Mouse (Mus musculus): ENCODE measurements around the gene Nme1. TPM values are rescaled to one million over a fixed set of nuclear protein-coding genes. Genes with fewer than 3 reads are reported as not detected.

Nme1 gene
- polyA plus RNA-seq, 1 experiment = not detected

- H3K27ac ChIP-seq (ENCODE audit: insufficient read depth, low read depth, low read length) = no peak overlapping the region
- 88% methylated on average over 5 of the region's 5 CpGs for WGBS
- TF ChIP-seq CTCF (IDR thresholded peaks at IDR 0.05; ENCODE audit: insufficient read depth, low read depth, low read length) = no peak
- TF ChIP-seq POLR2A (IDR thresholded peaks at IDR 0.05; ENCODE audit: insufficient read depth, low read depth, low read length) = no peak
- 0 out of 2 replicates have a peak, but pooled peaks cover 2% of the 10 kb centered on the region for H3K4me1 ChIP-seq (ENCODE audit: control insufficient read depth, insufficient read depth, low read length)
- H3K4me3 ChIP-seq (ENCODE audit: insufficient read depth, low read depth, low read length) = no peak overlapping the region
Observed at GRCm38 (mm10) chr11:93972951-93973350, 4.6 kb upstream of the Nme1 start.

- Histone ChIP-seq H3K4me1 (ENCODE audit: control insufficient read depth, insufficient read depth, low read length) (peaks cover 7% of the 10 kb centered on the region), H3K27ac (ENCODE audit: insufficient read depth, low read depth, low read length) (no peak overlapping the region), H3K4me3 (ENCODE audit: insufficient read depth, low read depth, low read length) (no peak overlapping the region)
- 29% methylated on average over 1 of the region's 1 CpGs for WGBS
- TF ChIP-seq CTCF (IDR thresholded peaks at IDR 0.05; ENCODE audit: insufficient read depth, low read depth, low read length) (no peak), POLR2A (IDR thresholded peaks at IDR 0.05; ENCODE audit: insufficient read depth, low read depth, low read length) (no peak)
Observed at GRCm38 (mm10) chr11:93969799-93970198, 1.5 kb upstream of the Nme1 start.

GRCm38 (mm10) chr11:93969171-93969570 lies 850 bp upstream of the Nme1 start:
- peak overlapping the region; percentile 66; the same call in 1 of the 2 replicates for H3K27ac ChIP-seq (ENCODE audit: insufficient read depth, low read depth, low read length)
- WGBS = 92% methylated on average over 6 of the region's 6 CpGs
- TF ChIP-seq POLR2A (IDR thresholded peaks at IDR 0.05; ENCODE audit: insufficient read depth, low read depth, low read length) (no peak), CTCF (IDR thresholded peaks at IDR 0.05; ENCODE audit: insufficient read depth, low read depth, low read length) (no peak)
- no peak overlapping the region for H3K4me3 ChIP-seq (ENCODE audit: insufficient read depth, low read depth, low read length)
- peaks cover 7% of the 10 kb centered on the region for H3K4me1 ChIP-seq (ENCODE audit: control insufficient read depth, insufficient read depth, low read length)

- Histone ChIP-seq H3K27ac (ENCODE audit: insufficient read depth, low read depth, low read length) (peak overlapping the region; percentile 66), H3K4me1 (ENCODE audit: control insufficient read depth, insufficient read depth, low read length) (peaks cover 8% of the 10 kb centered on the region), H3K4me3 (ENCODE audit: insufficient read depth, low read depth, low read length) (no peak overlapping the region)
- WGBS = 22% methylated on average over 6 of the region's 6 CpGs
- TF ChIP-seq CTCF (IDR thresholded peaks at IDR 0.05; ENCODE audit: insufficient read depth, low read depth, low read length) (no peak), POLR2A (IDR thresholded peaks at IDR 0.05; ENCODE audit: insufficient read depth, low read depth, low read length) (no peak)
Observed at GRCm38 (mm10) chr11:93968848-93969128, 467 bp upstream of the Nme1 start.

- H3K4me1 ChIP-seq (ENCODE audit: control insufficient read depth, insufficient read depth, low read length) = peaks cover 12% of the 10 kb centered on the region
- WGBS = 3% methylated on average over 11 of the region's 11 CpGs
- H3K27ac ChIP-seq (ENCODE audit: insufficient read depth, low read depth, low read length) = peak overlapping the region; percentile 65; the same call in 1 of the 2 replicates
- TF ChIP-seq POLR2A (IDR thresholded peaks at IDR 0.05; ENCODE audit: insufficient read depth, low read depth, low read length) = no peak
- H3K4me3 ChIP-seq (ENCODE audit: insufficient read depth, low read depth, low read length) = peak overlapping the region; percentile 54
Observed at GRCm38 (mm10) chr11:93967381-93967780, 940 bp downstream of the Nme1 start.

- peak overlapping the region; percentile 94 for H3K27ac ChIP-seq (ENCODE audit: insufficient read depth, low read depth, low read length)
- TF ChIP-seq POLR2A (IDR thresholded peaks at IDR 0.05; ENCODE audit: insufficient read depth, low read depth, low read length) (no peak), CTCF (IDR thresholded peaks at IDR 0.05; ENCODE audit: insufficient read depth, low read depth, low read length) (no peak)
- 39% methylated on average over 6 of the region's 6 CpGs for WGBS
- peaks cover 16% of the 10 kb centered on the region for H3K4me1 ChIP-seq (ENCODE audit: control insufficient read depth, insufficient read depth, low read length)
- H3K4me3 ChIP-seq (ENCODE audit: insufficient read depth, low read depth, low read length) = peak overlapping the region; percentile 31; the same call in 1 of the 2 replicates
Observed at GRCm38 (mm10) chr11:93965391-93965790, 2.9 kb downstream of the Nme1 start.

- Histone ChIP-seq H3K4me3 (ENCODE audit: insufficient read depth, low read depth, low read length) (no peak overlapping the region), H3K4me1 (ENCODE audit: control insufficient read depth, insufficient read depth, low read length) (peaks cover 18% of the 10 kb centered on the region), H3K27ac (ENCODE audit: insufficient read depth, low read depth, low read length) (no peak overlapping the region)
- TF ChIP-seq POLR2A (IDR thresholded peaks at IDR 0.05; ENCODE audit: insufficient read depth, low read depth, low read length) (no peak), CTCF (IDR thresholded peaks at IDR 0.05; ENCODE audit: insufficient read depth, low read depth, low read length) (no peak)
- 61% methylated on average over 4 of the region's 4 CpGs for WGBS
Observed at GRCm38 (mm10) chr11:93963013-93963412, 5.3 kb downstream of the Nme1 start.

- TF ChIP-seq POLR2A (IDR thresholded peaks at IDR 0.05; ENCODE audit: insufficient read depth, low read depth, low read length) (no peak), CTCF (IDR thresholded peaks at IDR 0.05; ENCODE audit: insufficient read depth, low read depth, low read length) (no peak)
- no peak overlapping the region for H3K4me3 ChIP-seq (ENCODE audit: insufficient read depth, low read depth, low read length)
- H3K27ac ChIP-seq (ENCODE audit: insufficient read depth, low read depth, low read length) = no peak overlapping the region
- 86% methylated on average over 6 of the region's 6 CpGs for WGBS
- peaks cover 18% of the 10 kb centered on the region for H3K4me1 ChIP-seq (ENCODE audit: control insufficient read depth, insufficient read depth, low read length)
Observed at GRCm38 (mm10) chr11:93961482-93961881, 6.8 kb downstream of the Nme1 start.

- Histone ChIP-seq H3K4me1 (ENCODE audit: control insufficient read depth, insufficient read depth, low read length) (peaks cover 20% of the 10 kb centered on the region), H3K27ac (ENCODE audit: insufficient read depth, low read depth, low read length) (no peak overlapping the region), H3K4me3 (ENCODE audit: insufficient read depth, low read depth, low read length) (no peak overlapping the region)
- TF ChIP-seq POLR2A (IDR thresholded peaks at IDR 0.05; ENCODE audit: insufficient read depth, low read depth, low read length) (no peak), CTCF (IDR thresholded peaks at IDR 0.05; ENCODE audit: insufficient read depth, low read depth, low read length) (no peak)
- WGBS = 85% methylated on average over 4 of the region's 4 CpGs
Observed at GRCm38 (mm10) chr11:93957746-93958145, 10.6 kb downstream of the Nme1 start.

- Histone ChIP-seq H3K4me3 (ENCODE audit: insufficient read depth, low read depth, low read length) (no peak overlapping the region), H3K4me1 (ENCODE audit: control insufficient read depth, insufficient read depth, low read length) (peaks cover 23% of the 10 kb centered on the region), H3K27ac (ENCODE audit: insufficient read depth, low read depth, low read length) (no peak overlapping the region)
- 98% methylated on average over 2 of the region's 2 CpGs for WGBS
- TF ChIP-seq CTCF (IDR thresholded peaks at IDR 0.05; ENCODE audit: insufficient read depth, low read depth, low read length) (no peak), POLR2A (IDR thresholded peaks at IDR 0.05; ENCODE audit: insufficient read depth, low read depth, low read length) (no peak)
Observed at GRCm38 (mm10) chr11:93957031-93957555, 11.2 kb downstream of the Nme1 start.

All from olfactory bulb, adult 2 months (tissue).